Mouse (Mus musculus) limb, embryonic 13.5 days (tissue): Measurements from ENCODE around the gene Anapc16. TPM values are rescaled to one million over a fixed set of nuclear protein-coding genes. Genes with fewer than 3 reads are reported as not detected.
"Not testable (repeated sequence)": the region's sequence is repeated elsewhere in the genome, so short reads cannot be mapped to it uniquely, and the experiment has no call there.

ENCODE experiments used
- ATAC-seq: fragments of 200-750 bp; cut with Nextera tagmentation; 2 replicates; pipeline ENCODE4 v1.8.0; 2017; ENCODE audit warnings: low read depth, moderate number of reproducible peaks, moderate TSS enrichment; ENCODE audit not compliant: low FRiP score
- H3K27ac ChIP-seq: fragments of 300-500 bp; sonication (generic); 2 replicates; pipeline ENCODE4 v1.5.1; 2015; ENCODE audit warnings: inconsistent platforms, mild to moderate bottlenecking, moderate library complexity
- H3K27me3 ChIP-seq: fragments of 300-500 bp; sonication (generic); 2 replicates; pipeline ENCODE4 v1.6.1; 2015; ENCODE audit warnings: mild to moderate bottlenecking, inconsistent platforms
- H3K36me3 ChIP-seq: fragments of 300-500 bp; sonication (generic); 2 replicates; pipeline ENCODE4 v1.6.1; 2015; ENCODE audit warnings: inconsistent platforms, mild to moderate bottlenecking, moderate library complexity
- H3K4me1 ChIP-seq: fragments of 300-500 bp; sonication (generic); 2 replicates; pipeline ENCODE4 v1.6.1; 2015; ENCODE audit warnings: inconsistent platforms
- H3K4me2 ChIP-seq: fragments of 300-500 bp; sonication (generic); replicated peaks from 2 replicates; pipeline ENCODE4 v1.6.1; 2015; ENCODE audit warnings: inconsistent platforms, mild to moderate bottlenecking, moderate library complexity
- H3K4me3 ChIP-seq: fragments of 300-500 bp; sonication (generic); 2 replicates; pipeline ENCODE4 v1.5.1; 2015; ENCODE audit warnings: moderate library complexity, mild to moderate bottlenecking, inconsistent platforms
- H3K9ac ChIP-seq: fragments of 300-500 bp; sonication (generic); 2 replicates; pipeline ENCODE4 v1.6.1; 2015; ENCODE audit warnings: mild to moderate bottlenecking, inconsistent platforms
- H3K9me3 ChIP-seq: fragments of 300-500 bp; sonication (generic); 2 replicates; pipeline ENCODE4 v1.6.1; 2016; ENCODE audit warnings: inconsistent platforms
- WGBS: fragments of 180-500 bp; shearing (Covaris S2); methylation state at CpG from one replicate; pipeline ENCODE4 v1.1.7; 2015; 5-methylcytosine and 5-hydroxymethylcytosine counted together
- polyA plus RNA-seq: library from polyadenylated mRNA; unstranded; fragments of >200 nt; fragmentation: Nextera tagmentation; extraction: Ambion mirVana; gene quantifications from 2 replicates; pipeline ENCODE4 v1.2.1, GENCODE M21; 2015

Gene Anapc16
- polyA plus RNA-seq, 1 experiment from 2014 or later, result 128 TPM

GRCm38 (mm10) chr10:60027619-60028084 lies 24.7 kb upstream of the Anapc16 start:
- Histone ChIP-seq H3K4me2 (no peak overlapping the region), H3K9me3 (no peaks in the 10 kb centered on the region), H3K9ac (no peak overlapping the region), H3K27me3 (no peaks in the 10 kb centered on the region), H3K36me3 (peaks cover 7% of the 10 kb centered on the region), H3K4me1 (peaks cover 54% of the 10 kb centered on the region), H3K4me3 (no peak overlapping the region), H3K27ac (peak overlapping the region; percentile 79)
- 33% methylated on average over 2 of the region's 2 CpGs for WGBS
- peak; percentile 80 for ATAC-seq

- Histone ChIP-seq H3K4me1 (peaks cover 46% of the 10 kb centered on the region), H3K27me3 (no peaks in the 10 kb centered on the region), H3K9ac (0 out of 2 replicates have a peak overlapping the region, but pooled peaks have one; percentile 10), H3K36me3 (peaks cover 13% of the 10 kb centered on the region), H3K9me3 (no peaks in the 10 kb centered on the region), H3K4me2 (peak overlapping the region; percentile 41), H3K27ac (peak overlapping the region; percentile 79), H3K4me3 (no peak overlapping the region)
- 29% methylated on average over 13 of the region's 13 CpGs for WGBS
- no peak; the same call in 1 of the 2 replicates for ATAC-seq
These were observed 23.9 kb upstream of the Anapc16 start for GRCm38 (mm10) chr10:60026759-60027395.

DNA sequence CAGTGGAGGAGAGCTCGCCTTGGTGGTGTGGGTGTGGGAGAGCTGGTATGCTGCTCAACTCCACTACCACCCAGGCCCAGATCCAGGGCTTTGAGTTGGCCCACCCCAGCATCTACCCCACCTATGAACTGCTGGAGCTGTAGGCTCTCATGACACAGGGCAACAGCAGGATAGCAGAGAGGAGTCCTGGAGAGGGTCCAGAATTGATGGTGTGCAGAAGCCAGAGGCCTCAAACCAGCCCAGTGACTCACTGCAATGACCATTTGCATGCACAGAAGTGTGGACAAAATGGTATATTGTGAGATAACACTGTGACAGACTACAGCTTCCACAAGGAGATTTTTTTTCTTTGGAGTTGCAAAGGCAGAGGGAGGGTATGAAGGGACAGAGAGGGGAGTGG lies 20.8 kb upstream of the Anapc16 start:
- Histone ChIP-seq H3K4me1 (peaks cover 32% of the 10 kb centered on the region), H3K9me3 (no peaks in the 10 kb centered on the region), H3K27me3 (no peaks in the 10 kb centered on the region), H3K4me3 (no peak overlapping the region), H3K4me2 (no peak overlapping the region), H3K27ac (no peak overlapping the region), H3K9ac (no peak overlapping the region), H3K36me3 (peaks cover 38% of the 10 kb centered on the region)
- 95% methylated on average over 1 of the region's 1 CpGs for WGBS
- no peak for ATAC-seq

GRCm38 (mm10) chr10:60019299-60019698 lies 16.4 kb upstream of the Anapc16 start:
- Histone ChIP-seq H3K4me3 (no peak overlapping the region), H3K27ac (no peak overlapping the region), H3K27me3 (no peaks in the 10 kb centered on the region), H3K9ac (no peak overlapping the region), H3K4me1 (no peaks in the 10 kb centered on the region), H3K4me2 (no peak overlapping the region), H3K9me3 (no peaks in the 10 kb centered on the region), H3K36me3 (peaks cover 73% of the 10 kb centered on the region)
- 76% methylated on average over 2 of the region's 2 CpGs for WGBS
- ATAC-seq, result no peak

- H3K27ac ChIP-seq, result no peak overlapping the region
- WGBS, result 88% methylated on average over 6 of the region's 6 CpGs
- no peak overlapping the region for H3K4me3 ChIP-seq
- no peaks in the 10 kb centered on the region for H3K4me1 ChIP-seq
- no peaks in the 10 kb centered on the region for H3K9me3 ChIP-seq
- H3K9ac ChIP-seq, result no peak overlapping the region
- peaks cover 77% of the 10 kb centered on the region for H3K36me3 ChIP-seq
- no peak for ATAC-seq
- H3K4me2 ChIP-seq, result no peak overlapping the region
- no peaks in the 10 kb centered on the region for H3K27me3 ChIP-seq
These were observed 13.3 kb upstream of the Anapc16 start for GRCm38 (mm10) chr10:60016223-60016622.

DNA sequence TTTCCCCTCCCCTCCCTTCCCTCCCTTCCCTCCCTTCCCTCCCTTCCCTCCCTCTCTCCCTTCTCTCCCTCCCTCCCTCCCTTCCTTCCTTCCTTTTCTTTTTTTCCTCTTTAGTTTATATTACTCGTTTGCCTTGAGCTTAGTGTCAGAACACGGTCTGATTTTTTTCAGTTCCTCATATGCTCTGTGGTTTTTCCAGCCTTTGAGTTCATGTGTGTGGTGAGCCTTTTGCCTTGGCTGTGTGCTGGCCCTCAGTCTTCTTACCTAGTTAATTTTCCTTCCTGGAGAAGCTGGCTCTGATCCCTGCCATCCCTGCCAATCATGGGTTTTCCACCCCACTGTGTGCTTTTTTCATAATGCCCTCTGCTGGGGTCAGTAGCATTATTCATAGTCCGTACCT lies 6.2 kb upstream of the Anapc16 start:
- WGBS, result 73% methylated on average over 3 of the region's 3 CpGs
- ATAC-seq, result no peak
- Histone ChIP-seq H3K36me3 (peaks cover 45% of the 10 kb centered on the region), H3K9ac (no peak overlapping the region), H3K9me3 (no peaks in the 10 kb centered on the region), H3K4me2 (no peak overlapping the region), H3K27ac (no peak overlapping the region), H3K4me1 (no peaks in the 10 kb centered on the region), H3K27me3 (no peaks in the 10 kb centered on the region), H3K4me3 (no peak overlapping the region)

- H3K4me3 ChIP-seq, result no peak overlapping the region
- WGBS, result 57% methylated on average over 2 of the region's 2 CpGs
- H3K9me3 ChIP-seq, result no peaks in the 10 kb centered on the region
- no peak overlapping the region for H3K27ac ChIP-seq
- no peak overlapping the region for H3K4me2 ChIP-seq
- peaks cover 22% of the 10 kb centered on the region for H3K4me1 ChIP-seq
- H3K9ac ChIP-seq, result no peak overlapping the region
- no peak for ATAC-seq
- H3K36me3 ChIP-seq, result peaks cover 27% of the 10 kb centered on the region
- H3K27me3 ChIP-seq, result no peaks in the 10 kb centered on the region
These were observed 2.3 kb upstream of the Anapc16 start for GRCm38 (mm10) chr10:60005264-60005663.

- peak overlapping the region; percentile 68 for H3K4me3 ChIP-seq
- H3K9me3 ChIP-seq, result no peaks in the 10 kb centered on the region
- peak overlapping the region; percentile 98 for H3K27ac ChIP-seq
These were observed 912 bp upstream of the Anapc16 start for GRCm38 (mm10) chr10:60003847-60004246.

DNA sequence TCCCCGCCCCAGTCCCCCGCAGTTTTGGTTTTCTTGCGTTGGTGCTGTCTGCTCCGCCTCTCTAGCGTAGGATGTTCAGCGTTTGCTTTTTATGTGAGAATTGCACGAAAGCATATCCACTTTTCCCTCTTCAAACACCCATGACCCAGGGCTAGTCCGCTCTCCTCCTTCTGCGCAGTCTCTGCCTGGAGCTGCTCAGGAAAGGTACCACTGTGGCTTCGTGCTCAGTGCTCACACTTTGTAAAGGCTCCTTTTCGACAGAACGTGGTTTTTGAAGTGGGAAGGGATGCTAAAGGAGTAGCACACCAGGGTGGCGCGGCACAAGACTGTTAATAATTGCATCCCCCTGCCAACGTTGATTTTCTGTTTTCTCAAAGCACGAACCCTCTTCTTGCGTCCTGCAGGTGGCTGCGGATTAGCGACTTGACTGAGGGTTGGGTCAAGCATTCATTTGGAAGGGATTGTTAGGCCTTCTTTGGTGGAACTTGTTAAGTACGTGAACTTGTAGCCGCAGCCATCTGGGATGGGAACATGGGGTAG lies 348 bp upstream of the Anapc16 start:
- H3K9me3 ChIP-seq, result no peaks in the 10 kb centered on the region
- peak overlapping the region; percentile 98 for H3K27ac ChIP-seq
- H3K27me3 ChIP-seq, result no peaks in the 10 kb centered on the region
- H3K4me2 ChIP-seq, result peak overlapping the region; percentile 85
- peaks cover 21% of the 10 kb centered on the region for H3K36me3 ChIP-seq
- peak; percentile 2; the same call in 1 of the 2 replicates for ATAC-seq
- peaks cover 29% of the 10 kb centered on the region for H3K4me1 ChIP-seq
- peak overlapping the region; percentile 70 for H3K9ac ChIP-seq
- under 1% methylated on average over 21 of the region's 21 CpGs for WGBS
- peak overlapping the region; percentile 68 for H3K4me3 ChIP-seq

More at GRCm38 (mm10) chr10:60003847-60004246, 912 bp upstream of the Anapc16 start:
- peaks cover 29% of the 10 kb centered on the region for H3K4me1 ChIP-seq
- H3K27me3 ChIP-seq, result no peaks in the 10 kb centered on the region
- no peak for ATAC-seq
- peak overlapping the region; percentile 70 for H3K9ac ChIP-seq
- peaks cover 27% of the 10 kb centered on the region for H3K36me3 ChIP-seq
- 73% methylated on average over 9 of the region's 9 CpGs for WGBS
- H3K4me2 ChIP-seq, result peak overlapping the region; percentile 85

GRCm38 (mm10) chr10:60002203-60002602 lies 732 bp downstream of the Anapc16 start:
- H3K27ac ChIP-seq, result peak overlapping the region; percentile 98
- no peaks in the 10 kb centered on the region for H3K27me3 ChIP-seq
- peaks cover 29% of the 10 kb centered on the region for H3K4me1 ChIP-seq
- H3K4me2 ChIP-seq, result peak overlapping the region; percentile 85
- peak overlapping the region; percentile 68 for H3K4me3 ChIP-seq
- H3K9me3 ChIP-seq, result no peaks in the 10 kb centered on the region
- peak overlapping the region; percentile 81 for H3K9ac ChIP-seq
- H3K36me3 ChIP-seq, result peaks cover 11% of the 10 kb centered on the region
- WGBS, result 3% methylated on average over 12 of the region's 12 CpGs
- no peak for ATAC-seq

DNA sequence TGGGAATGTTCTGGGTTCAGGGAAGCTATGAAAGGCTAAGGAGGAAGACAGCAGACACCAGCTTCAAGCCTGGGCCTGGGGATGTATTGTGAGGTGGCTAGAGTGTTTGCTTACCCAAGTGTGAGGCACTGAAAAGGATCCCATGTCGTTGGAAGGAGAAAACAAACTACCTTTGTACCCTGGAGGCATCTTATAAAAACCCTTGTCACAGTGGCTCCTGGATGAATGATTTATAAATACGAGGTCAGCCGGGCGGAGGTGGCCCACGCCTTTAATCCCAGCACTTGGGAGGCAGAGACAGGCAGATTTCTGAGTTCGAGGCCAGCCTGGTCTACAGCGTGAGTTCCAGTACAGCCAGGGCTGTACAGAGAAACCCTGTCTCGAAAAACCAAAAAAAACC lies 1.3 kb downstream of the Anapc16 start:
- not testable (repeated sequence) for H3K9me3 ChIP-seq, H3K27ac ChIP-seq, ATAC-seq, H3K27me3 ChIP-seq
- Histone ChIP-seq H3K4me3 (peak overlapping the region; percentile 68), H3K9ac (peak overlapping the region; percentile 81), H3K4me1 (peaks cover 29% of the 10 kb centered on the region), H3K36me3 (peaks cover 10% of the 10 kb centered on the region), H3K4me2 (peak overlapping the region; percentile 85)
- 85% methylated on average over 8 of the region's 8 CpGs for WGBS

DNA sequence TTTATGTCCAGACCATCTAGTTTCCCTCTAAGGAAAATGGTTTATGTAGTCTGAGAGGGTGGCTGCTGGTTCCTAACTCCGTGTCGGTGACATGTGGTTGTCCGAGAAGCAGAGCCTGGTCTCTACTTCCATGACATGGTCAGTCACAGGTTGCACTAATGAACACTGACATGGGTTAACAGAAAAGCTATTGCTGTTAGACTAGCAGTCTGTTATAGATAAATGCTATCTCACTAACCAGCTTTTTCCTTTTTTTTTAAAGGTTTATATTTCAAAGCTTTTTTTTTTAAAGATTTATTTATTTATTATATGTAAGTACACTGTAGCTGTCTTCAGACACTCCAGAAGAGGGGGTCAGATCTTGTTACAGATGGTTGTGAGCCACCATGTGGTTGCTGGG lies 3.9 kb downstream of the Anapc16 start:
- Histone ChIP-seq H3K4me1 (peaks cover 29% of the 10 kb centered on the region), H3K27ac (no peak overlapping the region), H3K9me3 (no peaks in the 10 kb centered on the region), H3K36me3 (peaks cover 33% of the 10 kb centered on the region), H3K9ac (no peak overlapping the region), H3K27me3 (no peaks in the 10 kb centered on the region), H3K4me3 (no peak overlapping the region), H3K4me2 (no peak overlapping the region)
- no peak for ATAC-seq
- WGBS, result 96% methylated on average over 3 of the region's 3 CpGs
